Mouse (Mus musculus): ENCODE data around the gene Axl.

Axl gene

GRCm38 (mm10) chr7:25788220-25789128 is at the start of gene Axl:
Axl (minus strand) TSS chr7:25788705.
- DNase-seq (ENCODE audit: low read depth) = peak; percentile 60

GRCm38 (mm10) chr7:25835188-25835891 is 46.8 kb upstream of the Axl start:
- no peak for DNase-seq (ENCODE audit: low read depth)

GRCm38 (mm10) chr7:25831557-25832530 is 43.3 kb upstream of the Axl start:
- peak; percentile 61 for DNase-seq (ENCODE audit: low read depth)

GRCm38 (mm10) chr7:25830251-25830650 is 41.7 kb upstream of the Axl start:
- no peak for DNase-seq (ENCODE audit: low read depth)

- peak; percentile 96 for DNase-seq (ENCODE audit: low read depth)
These were observed 38.7 kb upstream of the Axl start for GRCm38 (mm10) chr7:25827199-25827598.

GRCm38 (mm10) chr7:25826029-25826428 is 37.5 kb upstream of the Axl start:
- DNase-seq (ENCODE audit: low read depth) = no peak

GRCm38 (mm10) chr7:25825043-25825442 is 36.5 kb upstream of the Axl start:
- no peak for DNase-seq (ENCODE audit: low read depth)

- no peak for DNase-seq (ENCODE audit: low read depth)
These were observed 27.9 kb upstream of the Axl start, which contains the start of gene Cyp2s1 for GRCm38 (mm10) chr7:25816241-25816919. Cyp2s1 (minus strand) TSS chr7:25816913.

GRCm38 (mm10) chr7:25815571-25815970 is 27.1 kb upstream of the Axl start:
- DNase-seq (ENCODE audit: low read depth) = no peak

GRCm38 (mm10) chr7:25814711-25815110 is 26.2 kb upstream of the Axl start:
- no peak for DNase-seq (ENCODE audit: low read depth)

GRCm38 (mm10) chr7:25812195-25812594 is 23.7 kb upstream of the Axl start:
- no peak for DNase-seq (ENCODE audit: low read depth)

GRCm38 (mm10) chr7:25811716-25812115 is 23.2 kb upstream of the Axl start:
- no peak for DNase-seq (ENCODE audit: low read depth)

- DNase-seq (ENCODE audit: low read depth) = peak; percentile 58
These were observed 17.3 kb upstream of the Axl start for GRCm38 (mm10) chr7:25805631-25806343.

GRCm38 (mm10) chr7:25804792-25805191 is 16.3 kb upstream of the Axl start:
- no peak for DNase-seq (ENCODE audit: low read depth)

- DNase-seq (ENCODE audit: low read depth) = no peak
These were observed 15.0 kb upstream of the Axl start for GRCm38 (mm10) chr7:25803460-25803859.

GRCm38 (mm10) chr7:25802241-25803125 is 14.0 kb upstream of the Axl start:
- DNase-seq (ENCODE audit: low read depth) = peak; percentile 59

GRCm38 (mm10) chr7:25801031-25801430 is 12.5 kb upstream of the Axl start:
- no peak for DNase-seq (ENCODE audit: low read depth)

GRCm38 (mm10) chr7:25799369-25799768 is 10.9 kb upstream of the Axl start:
- DNase-seq (ENCODE audit: low read depth) = no peak

- no peak for DNase-seq (ENCODE audit: low read depth)
These were observed 10.0 kb upstream of the Axl start for GRCm38 (mm10) chr7:25798540-25798939.

- DNase-seq (ENCODE audit: low read depth) = no peak
These were observed 6.3 kb upstream of the Axl start for GRCm38 (mm10) chr7:25794775-25795174.

All from fibroblast of lung, adult 2 months (primary cell).